Mouse (Mus musculus): ENCODE results near the gene Acaca. TPM values are rescaled to one million over a fixed set of nuclear protein-coding genes. Genes with fewer than 3 reads are reported as not detected.

Gene Acaca
- total RNA-seq, 1 experiment from 2014 or later = 14.3 TPM

- ATAC-seq (replicated peaks; ENCODE audit: insufficient number of reproducible peaks, low FRiP score, low TSS enrichment, poor library complexity, severe bottlenecking) = no peak
These were observed 283.6 kb downstream of the Acaca start for GRCm38 (mm10) chr11:84413111-84413510.

GRCm38 (mm10) chr11:84420779-84421178 is 291.3 kb downstream of the Acaca start:
- ATAC-seq (replicated peaks; ENCODE audit: insufficient number of reproducible peaks, low FRiP score, low TSS enrichment, poor library complexity, severe bottlenecking) = no peak

GRCm38 (mm10) chr11:84425736-84426632 is 296.5 kb downstream of the Acaca start:
- no peak for ATAC-seq (replicated peaks; ENCODE audit: insufficient number of reproducible peaks, low FRiP score, low TSS enrichment, poor library complexity, severe bottlenecking)

GRCm38 (mm10) chr11:84426633-84426998 is 297.1 kb downstream of the Acaca start:
- ATAC-seq (replicated peaks; ENCODE audit: insufficient number of reproducible peaks, low FRiP score, low TSS enrichment, poor library complexity, severe bottlenecking) = no peak

GRCm38 (mm10) chr11:84429581-84429980 is 300.1 kb downstream of the Acaca start:
- ATAC-seq (replicated peaks; ENCODE audit: insufficient number of reproducible peaks, low FRiP score, low TSS enrichment, poor library complexity, severe bottlenecking) = peak; percentile 68; the same call in 1 of the 2 replicates

GRCm38 (mm10) chr11:84430336-84430735 is 300.9 kb downstream of the Acaca start:
- ATAC-seq (replicated peaks; ENCODE audit: insufficient number of reproducible peaks, low FRiP score, low TSS enrichment, poor library complexity, severe bottlenecking) = no peak

GRCm38 (mm10) chr11:84434879-84435278 is 305.4 kb downstream of the Acaca start:
- no peak for ATAC-seq (replicated peaks; ENCODE audit: insufficient number of reproducible peaks, low FRiP score, low TSS enrichment, poor library complexity, severe bottlenecking)

GRCm38 (mm10) chr11:84440402-84440801 is 310.9 kb downstream of the Acaca start:
- ATAC-seq (replicated peaks; ENCODE audit: insufficient number of reproducible peaks, low FRiP score, low TSS enrichment, poor library complexity, severe bottlenecking) = no peak

GRCm38 (mm10) chr11:84442554-84443331 is 313.3 kb downstream of the Acaca start:
- no peak for ATAC-seq (replicated peaks; ENCODE audit: insufficient number of reproducible peaks, low FRiP score, low TSS enrichment, poor library complexity, severe bottlenecking)

Other genes starting within 250 kb of the Acaca start
- gene Ddx52, start 187.6 kb upstream of the Acaca start, total RNA-seq (2017) = 69.7 to 99.0 TPM (median 93.0 TPM) in 3 replicates
- gene Synrg, start 165.2 kb upstream of the Acaca start, total RNA-seq (2017) = 18.2 to 41.1 TPM (median 27.7 TPM) in 3 replicates
- gene Dusp14, start 60.4 kb upstream of the Acaca start, total RNA-seq (2017) = 0.76 to 1.6 TPM in 2 of 3 replicates, not detected in the other
- 6.5 to 9.9 TPM (median 7.2 TPM) in 3 replicates for gene Tada2a, start 72 bp upstream of the Acaca start, total RNA-seq (2017)
- not detected in 3 replicates for gene Gm11437, start 37.8 kb downstream of the Acaca start, total RNA-seq (2017)

All from monocyte, adult 5-6 weeks (primary cell).